Mouse (Mus musculus) CH12.LX (cell line): ENCODE measurements at regions not wholly inside any gene's neighbourhood (a gene's known extent, or its start where the extent isn't known, plus 50 kb on each side); places are given as distances from the start of the nearest gene placed in this dataset.

Source experiments
- DNase-seq: peaks from one replicate; pipeline ENCODE4 v3.0.0-alpha.2; 2013; ENCODE audit errors: extremely low read depth
- H3K27ac ChIP-seq: 2 replicates; pipeline ENCODE4 v1.5.1; 2012; ENCODE audit warnings: low read depth, mild to moderate bottlenecking, control low read depth, moderate library complexity; ENCODE audit not compliant: insufficient read depth
- H3K27me3 ChIP-seq: replicated peaks from 2 replicates; pipeline ENCODE3; 2012; ENCODE audit warnings: inconsistent platforms
- H3K36me3 ChIP-seq, 2 experiments: replicated peaks in 1 of 2; 2 replicates each; pipeline versions ENCODE3 to v1.6.1; 2012; ENCODE audit warnings: inconsistent platforms in 1 of 2, low read length in 1 of 2, mild to moderate bottlenecking in 1 of 2, mixed read lengths in 1 of 2, moderate library complexity in 1 of 2; ENCODE audit not compliant: control insufficient read depth in 1 of 2, insufficient read depth in 1 of 2
- H3K4me1 ChIP-seq, 2 experiments: 2 replicates each; pipeline ENCODE4 v1.6.1; 2012; ENCODE audit warnings: inconsistent platforms in 1 of 2, moderate library complexity in 1 of 2; ENCODE audit not compliant: insufficient read depth in 2 of 2, control insufficient read depth in 1 of 2
- H3K4me2 ChIP-seq: 2 replicates; pipeline ENCODE4 v1.6.1; 2012; ENCODE audit warnings: low read depth, mild to moderate bottlenecking, control low read depth; ENCODE audit not compliant: poor library complexity, insufficient read depth, severe bottlenecking
- H3K4me3 ChIP-seq, 3 experiments: fragments of 150-350 bp in 1 of 3; sonication (generic) in 1 of 3; replicated peaks in 1 of 3; 2 replicates each; pipeline versions ENCODE3 to v1.5.1; 2011 to 2012; ENCODE audit warnings: low read depth in 2 of 3, low read length in 2 of 3, mild to moderate bottlenecking in 2 of 3, moderate library complexity in 2 of 3, control low read depth in 1 of 3, improper control_type of control experiment in 1 of 3, inconsistent platforms in 1 of 3, mixed read lengths in 1 of 3; ENCODE audit not compliant: poor library complexity in 1 of 3
- H3K79me2 ChIP-seq: replicated peaks from 2 replicates; pipeline ENCODE4 v1.6.1; 2012; ENCODE audit warnings: mild to moderate bottlenecking, moderate library complexity; ENCODE audit not compliant: control insufficient read depth, poor library complexity, insufficient read depth, severe bottlenecking; ENCODE audit errors: extremely low read depth
- H3K9ac ChIP-seq: 2 replicates; pipeline ENCODE4 v1.6.1; 2012; ENCODE audit warnings: low read depth, mild to moderate bottlenecking, control low read depth, moderate library complexity; ENCODE audit not compliant: insufficient read depth
- H3K9me3 ChIP-seq: replicated peaks from 2 replicates; pipeline ENCODE3; 2012; ENCODE audit warnings: low read length, inconsistent platforms, mixed read lengths
- BHLHE40 ChIP-seq: IDR thresholded peaks from 2 replicates; pipeline ENCODE4 v1.6.1; 2011; ENCODE audit warnings: mild to moderate bottlenecking, low read depth, low read length, improper control_type of control experiment
- CHD1 ChIP-seq: IDR thresholded peaks from 2 replicates; pipeline ENCODE4 v1.6.1; 2012; ENCODE audit warnings: low read depth, low read length, improper control_type of control experiment, inconsistent platforms
- CTCF ChIP-seq, 2 experiments: IDR thresholded peaks in 1 of 2; conservative IDR thresholded peaks in 1 of 2; 2 replicates each; pipeline ENCODE4 v1.5.1; 2011 to 2012; ENCODE audit warnings: low read depth in 2 of 2, low read length in 2 of 2, improper control_type of control experiment in 1 of 2, inconsistent platforms in 1 of 2, mild to moderate bottlenecking in 1 of 2, moderate library complexity in 1 of 2
- E2F4 ChIP-seq: IDR thresholded peaks from 2 replicates; pipeline ENCODE4 v1.6.1; 2011; ENCODE audit warnings: low read depth, low read length, improper control_type of control experiment; ENCODE audit not compliant: insufficient replicate concordance
- ELF1 ChIP-seq: IDR thresholded peaks from 2 replicates; pipeline ENCODE4 v1.6.1; 2014; ENCODE audit warnings: low read depth, mild to moderate bottlenecking, inconsistent platforms, low read length, improper control_type of control experiment
- EP300 ChIP-seq: IDR thresholded peaks from 2 replicates; pipeline ENCODE4 v1.6.1; 2011; ENCODE audit warnings: low read length, improper control_type of control experiment
- ETS1 ChIP-seq: conservative IDR thresholded peaks from 2 replicates; pipeline ENCODE4 v1.6.1; 2012; ENCODE audit warnings: low read depth, mild to moderate bottlenecking, inconsistent platforms, low read length, improper control_type of control experiment, moderate library complexity
- GABPA ChIP-seq: IDR thresholded peaks from 2 replicates; pipeline ENCODE4 v1.6.1; 2012; ENCODE audit warnings: low read depth, low read length, improper control_type of control experiment, inconsistent platforms; ENCODE audit not compliant: insufficient replicate concordance
- HCFC1 ChIP-seq: IDR thresholded peaks from 2 replicates; pipeline ENCODE4 v1.6.1; 2012; ENCODE audit warnings: low read depth, mild to moderate bottlenecking, inconsistent platforms, low read length, improper control_type of control experiment
- IRF4 ChIP-seq: IDR thresholded peaks from 2 replicates; pipeline ENCODE4 v1.6.1; 2014; ENCODE audit warnings: low read depth, mild to moderate bottlenecking, inconsistent platforms, low read length, improper control_type of control experiment
- JUN ChIP-seq: IDR thresholded peaks from 2 replicates; pipeline ENCODE4 v1.6.1; 2011; ENCODE audit warnings: low read depth, mild to moderate bottlenecking, low read length, improper control_type of control experiment, moderate library complexity; ENCODE audit not compliant: insufficient read depth
- KAT2A ChIP-seq: IDR thresholded peaks from 2 replicates; pipeline ENCODE4 v1.6.1; 2012; ENCODE audit warnings: low read length, improper control_type of control experiment, inconsistent platforms; ENCODE audit not compliant: insufficient replicate concordance
- NELFE ChIP-seq: IDR thresholded peaks from 2 replicates; pipeline ENCODE4 v1.6.1; 2011; ENCODE audit warnings: low read depth, low read length, improper control_type of control experiment
- NRF1 ChIP-seq: IDR thresholded peaks from 2 replicates; pipeline ENCODE4 v1.6.1; 2014; ENCODE audit warnings: low read depth, mild to moderate bottlenecking, inconsistent platforms, low read length, improper control_type of control experiment, moderate library complexity
- PAX5 ChIP-seq: IDR thresholded peaks from 2 replicates; pipeline ENCODE4 v1.6.1; 2012; ENCODE audit warnings: low read length, inconsistent platforms, mixed read lengths
- POLR2A ChIP-seq: IDR thresholded peaks from 2 replicates; pipeline ENCODE4 v1.6.1; 2011; ENCODE audit warnings: low read depth, mild to moderate bottlenecking, improper control_type of control experiment, low read length
- RCOR1 ChIP-seq: conservative IDR thresholded peaks from 2 replicates; pipeline ENCODE4 v1.6.1; 2012; ENCODE audit warnings: low read depth, mild to moderate bottlenecking, inconsistent platforms, low read length, improper control_type of control experiment
- SIN3A ChIP-seq: IDR thresholded peaks from 2 replicates; pipeline ENCODE4 v1.6.1; 2012; ENCODE audit warnings: low read length, improper control_type of control experiment, inconsistent platforms
- SMC3 ChIP-seq: IDR thresholded peaks from 2 replicates; pipeline ENCODE4 v1.6.1; 2011; ENCODE audit warnings: low read depth, low read length, improper control_type of control experiment
- TBP ChIP-seq: conservative IDR thresholded peaks from 2 replicates; pipeline ENCODE4 v1.6.1; 2011; ENCODE audit warnings: low read depth, low read length, improper control_type of control experiment
- UBTF ChIP-seq: IDR thresholded peaks from 2 replicates; pipeline ENCODE4 v1.6.1; 2012; ENCODE audit warnings: low read depth, mild to moderate bottlenecking, inconsistent platforms, low read length, improper control_type of control experiment, moderate library complexity
- USF1 ChIP-seq: IDR thresholded peaks from 2 replicates; pipeline ENCODE4 v1.6.1; 2014; ENCODE audit warnings: low read depth, mild to moderate bottlenecking, inconsistent platforms, low read length, improper control_type of control experiment
- ZC3H11A ChIP-seq: IDR thresholded peaks from 2 replicates; pipeline ENCODE4 v1.6.1; 2012; ENCODE audit warnings: low read depth, mild to moderate bottlenecking, inconsistent platforms, low read length, improper control_type of control experiment
- ZNF384 ChIP-seq: IDR thresholded peaks from 2 replicates; pipeline ENCODE4 v1.6.1; 2012; ENCODE audit warnings: low read depth, low read length, improper control_type of control experiment, inconsistent platforms
- dilution Hi-C: fragments of 300-500 bp; cut with MboI; formaldehyde crosslinking; loops from 2 replicates; pipeline ENCODE4 v1.14.3; 2020; ENCODE audit warnings: low sequenced_read_pairs; ENCODE audit not compliant: extremely low pct_unique_long_range_greater_than_20kb, extremely low pct_ligation_motif_present
- in situ Hi-C: fragments of 300-500 bp; cut with MboI; formaldehyde crosslinking; loops from 3 replicates; pipeline ENCODE4 v1.14.3; 2019; ENCODE audit warnings: low sequenced_read_pairs, low pct_ligation_motif_present, low pct_unique_long_range_greater_than_20kb, mixed read lengths

- H3K4me3 ChIP-seq, result no peak overlapping the region
- no peak for TF ChIP-seq SIN3A
- TF ChIP-seq SMC3, result no peak
- no peak for TF ChIP-seq TBP
- TF ChIP-seq ELF1, result no peak
- TF ChIP-seq IRF4, result no peak
- no peak for TF ChIP-seq CTCF (conservative IDR thresholded peaks at IDR 0.05 in 1 of 2, IDR thresholded peaks at IDR 0.05 in 1 of 2; ENCODE audit: low read depth in 2 of 2, low read length in 2 of 2)
- TF ChIP-seq, all 38 proteins: peak for 0
- Histone ChIP-seq H3K27me3 (no peaks in the 10 kb centered on the region), H3K4me1 (no peaks in the 10 kb centered on the region), H3K36me3 (no peaks in the 10 kb centered on the region), H3K27ac (no peak overlapping the region), H3K9ac (no peak overlapping the region), H3K4me2 (no peak overlapping the region), H3K79me2 (no peaks in the 10 kb centered on the region), H3K9me3 (peaks cover 30% of the 10 kb centered on the region)
- dilution Hi-C loops (no loop called here), in situ Hi-C loops (no loop called here)
- DNase-seq, result no peak
Measured at GRCm38 (mm10) chr2:137497616-137498015, 381.2 kb upstream of the Jag1 start.

DNA sequence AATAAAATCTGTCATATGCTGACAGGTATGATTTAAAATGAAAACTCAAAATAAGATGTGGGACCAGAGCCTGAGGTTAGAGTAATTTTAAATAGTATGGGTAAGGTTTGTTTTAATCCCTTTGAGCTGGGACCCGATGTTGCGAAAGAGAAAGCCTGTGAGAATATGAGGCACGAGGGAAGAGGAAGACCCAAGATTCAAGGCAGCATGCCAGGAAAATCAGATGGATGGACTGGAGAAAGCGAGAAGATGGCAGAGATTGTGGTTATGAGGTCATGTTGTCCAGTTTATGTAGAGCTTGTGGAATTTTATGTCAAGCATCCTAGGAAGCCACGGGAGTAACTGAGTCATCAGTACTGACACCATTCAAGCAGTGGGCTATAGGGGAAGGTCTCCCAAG, 377.2 kb upstream of the Jag1 start:
- in situ Hi-C loops, result no loop called here
- Histone ChIP-seq H3K79me2 (no peaks in the 10 kb centered on the region), H3K4me2 (no peak overlapping the region), H3K9me3 (peaks cover 49% of the 10 kb centered on the region), H3K4me1 (no peaks in the 10 kb centered on the region), H3K4me3 (no peak overlapping the region), H3K36me3 (no peaks in the 10 kb centered on the region), H3K27ac (no peak overlapping the region), H3K9ac (no peak overlapping the region), H3K27me3 (no peaks in the 10 kb centered on the region)
- TF ChIP-seq BHLHE40 (no peak), IRF4 (no peak), EP300 (no peak), HCFC1 (no peak), TBP (no peak), JUN (no peak)
- DNase-seq, result no peak
- dilution Hi-C loops, result no loop called here

DNA sequence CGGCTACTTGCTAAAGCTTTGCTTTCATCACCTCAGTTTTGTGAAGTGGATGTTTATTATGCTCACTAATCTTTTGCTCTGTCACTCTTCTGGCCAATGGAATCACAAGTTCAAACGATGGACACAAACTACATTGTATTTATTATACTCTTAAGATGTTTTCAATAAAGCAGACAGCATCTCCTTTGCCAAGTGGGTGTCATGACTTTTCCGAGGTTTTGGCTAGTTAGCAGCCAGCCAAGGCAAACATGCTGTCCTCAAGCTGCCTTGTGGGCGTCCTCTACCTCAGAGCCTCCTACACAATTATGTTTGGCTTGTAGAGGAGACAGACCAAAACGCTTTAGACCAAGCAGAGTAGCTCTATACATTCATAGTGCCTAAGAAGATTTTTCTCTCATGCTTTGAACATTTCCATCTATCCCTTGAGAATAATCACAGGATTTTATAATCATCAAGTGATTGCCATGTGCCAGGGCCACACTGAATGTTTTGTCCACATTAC, 372.8 kb upstream of the Jag1 start:
- H3K36me3 ChIP-seq, result no peaks in the 10 kb centered on the region
- TF ChIP-seq NRF1, result no peak
- no peak for TF ChIP-seq SMC3
- no peak for TF ChIP-seq ETS1
- TF ChIP-seq GABPA, result no peak
- no peak for TF ChIP-seq JUN
- TF ChIP-seq E2F4, result no peak
- no peak for TF ChIP-seq KAT2A
- no peak for TF ChIP-seq ZC3H11A
- no peak for TF ChIP-seq CHD1
- TF ChIP-seq NELFE, result no peak
- TF ChIP-seq ELF1, result no peak
- no peak for TF ChIP-seq SIN3A
- no peak for TF ChIP-seq RCOR1
- TF ChIP-seq POLR2A, result no peak
- TF ChIP-seq UBTF, result no peak
- no peak for TF ChIP-seq HCFC1
- no peak for TF ChIP-seq USF1
- TF ChIP-seq PAX5, result no peak
- no peak for TF ChIP-seq ZNF384
- peaks cover 45% of the 10 kb centered on the region for H3K9me3 ChIP-seq
- H3K9ac ChIP-seq, result no peak overlapping the region
- dilution Hi-C loops, result no loop called here
- DNase-seq, result no peak
- H3K27me3 ChIP-seq, result no peaks in the 10 kb centered on the region
- no peaks in the 10 kb centered on the region for H3K4me1 ChIP-seq
- no peak overlapping the region for H3K4me2 ChIP-seq
- no peak overlapping the region for H3K27ac ChIP-seq
- no peak overlapping the region for H3K4me3 ChIP-seq
- in situ Hi-C loops, result no loop called here
- no peaks in the 10 kb centered on the region for H3K79me2 ChIP-seq
